Mouse (Mus musculus) monocyte, adult 5-6 weeks (primary cell): ENCODE measurements around the gene Papolb. TPM values are rescaled to one million over a fixed set of nuclear protein-coding genes. Genes with fewer than 3 reads are reported as not detected.

ENCODE experiments used
- ATAC-seq: fragments of 153-309, 156-312 bp; replicated peaks from 2 replicates; pipeline ENCODE4 v1.8.0; 2017; ENCODE audit warnings: mild to moderate bottlenecking; ENCODE audit not compliant: low TSS enrichment, insufficient number of reproducible peaks, severe bottlenecking, poor library complexity, low FRiP score
- total RNA-seq: library from RNA; stranded (forward); fragments of 200-1000, 200-491, 200-594 nt; gene quantifications from 3 replicates; pipeline ENCODE4 v1.2.3, GENCODE M21; 2017

The Papolb gene
- total RNA-seq, 1 experiment from 2014 or later, result not detected

DNA sequence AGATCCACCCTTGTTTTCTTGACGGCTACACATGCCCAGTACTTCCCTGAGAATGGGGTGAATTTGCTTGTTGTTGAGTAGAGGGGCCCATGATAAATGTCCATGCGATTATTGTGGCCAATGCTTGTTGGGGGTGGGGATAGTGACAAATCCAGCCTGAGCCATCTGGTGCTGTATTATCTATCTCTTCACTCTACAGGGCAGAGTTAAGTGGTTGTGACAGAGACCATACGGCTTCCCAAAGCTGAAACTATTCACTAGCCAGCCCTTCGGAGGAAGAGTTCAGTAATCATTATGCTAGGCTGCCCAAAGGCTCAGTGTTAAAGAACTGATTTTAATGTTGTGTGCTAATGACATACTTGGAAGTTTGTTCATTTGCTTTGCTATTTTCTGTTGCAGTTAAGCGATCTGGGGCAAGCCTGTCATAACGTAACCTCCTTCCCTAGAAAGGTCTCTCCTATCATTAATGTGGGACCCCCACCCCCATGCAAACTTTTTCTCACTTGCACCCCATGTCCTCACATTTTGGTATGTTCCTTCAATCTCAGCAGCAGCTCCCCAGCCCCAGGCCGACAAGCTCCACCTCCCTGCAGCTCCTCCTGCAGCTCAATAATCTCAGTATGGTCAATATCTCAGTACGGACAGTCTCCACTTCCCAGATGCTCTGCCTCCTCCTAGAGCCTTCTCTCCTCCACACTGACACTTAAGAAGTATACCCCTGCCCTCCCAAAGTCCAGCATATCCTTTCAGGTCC lies 5.0 kb downstream of the Papolb start:
- ATAC-seq, result no peak

DNA sequence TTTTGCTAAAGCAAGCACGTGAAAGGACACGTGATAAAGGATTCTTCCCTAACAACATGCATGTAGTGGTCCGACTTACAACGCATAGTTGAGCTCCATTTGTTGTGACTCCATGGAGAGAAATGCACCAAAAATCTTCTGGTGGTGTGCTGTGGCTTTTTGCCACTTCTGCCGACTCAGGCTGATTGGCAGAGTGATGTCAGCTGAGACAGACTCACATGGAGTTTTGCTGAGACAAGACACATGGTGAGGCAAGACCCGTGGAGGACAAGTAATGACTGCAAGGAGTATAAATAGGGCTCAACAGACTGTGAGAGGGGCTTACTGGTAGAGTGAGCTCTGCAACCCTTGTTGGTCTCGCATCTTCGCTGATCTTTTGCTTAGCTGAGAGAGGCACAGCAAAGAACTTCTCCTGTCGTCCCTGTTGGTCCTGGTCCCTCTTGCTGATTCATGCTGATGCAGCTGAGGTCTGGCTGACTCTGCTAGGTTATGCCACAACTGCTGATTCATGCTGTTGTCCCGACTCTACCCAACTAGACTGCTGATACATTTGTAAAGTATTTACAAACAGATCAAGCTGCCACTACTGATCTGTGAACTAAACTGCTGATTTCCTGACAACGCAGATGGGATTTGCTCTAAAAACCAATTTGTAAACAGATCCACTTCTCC lies 8.5 kb downstream of the Papolb start:
- ATAC-seq, result no peak

GRCm38 (mm10) chr5:142520360-142520759 lies 9.5 kb downstream of the Papolb start:
- ATAC-seq, result no peak

DNA sequence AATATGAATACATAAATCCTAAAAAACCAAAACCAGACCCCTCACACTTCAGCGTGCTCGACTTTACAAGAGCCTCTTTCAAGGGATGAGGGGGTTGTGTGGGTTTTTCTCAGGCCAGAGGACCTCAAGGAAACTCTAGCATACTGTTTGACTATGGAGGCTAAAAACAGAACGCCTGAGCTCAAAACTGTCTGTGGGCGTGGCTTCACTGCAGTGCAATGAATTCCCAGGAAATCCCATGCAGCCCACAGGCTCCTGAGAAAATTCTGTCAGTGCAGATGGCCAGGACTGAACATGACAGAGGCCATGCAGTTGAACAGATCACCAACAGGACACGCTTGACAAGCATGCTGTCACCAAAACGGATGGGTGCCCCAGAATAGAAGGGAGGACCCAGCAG lies 10.9 kb downstream of the Papolb start:
- ATAC-seq, result no peak

GRCm38 (mm10) chr5:142512112-142512511 lies 17.8 kb downstream of the Papolb start:
- ATAC-seq, result no peak

GRCm38 (mm10) chr5:142510061-142510414 lies 19.8 kb downstream of the Papolb start:
- ATAC-seq, result no peak

DNA sequence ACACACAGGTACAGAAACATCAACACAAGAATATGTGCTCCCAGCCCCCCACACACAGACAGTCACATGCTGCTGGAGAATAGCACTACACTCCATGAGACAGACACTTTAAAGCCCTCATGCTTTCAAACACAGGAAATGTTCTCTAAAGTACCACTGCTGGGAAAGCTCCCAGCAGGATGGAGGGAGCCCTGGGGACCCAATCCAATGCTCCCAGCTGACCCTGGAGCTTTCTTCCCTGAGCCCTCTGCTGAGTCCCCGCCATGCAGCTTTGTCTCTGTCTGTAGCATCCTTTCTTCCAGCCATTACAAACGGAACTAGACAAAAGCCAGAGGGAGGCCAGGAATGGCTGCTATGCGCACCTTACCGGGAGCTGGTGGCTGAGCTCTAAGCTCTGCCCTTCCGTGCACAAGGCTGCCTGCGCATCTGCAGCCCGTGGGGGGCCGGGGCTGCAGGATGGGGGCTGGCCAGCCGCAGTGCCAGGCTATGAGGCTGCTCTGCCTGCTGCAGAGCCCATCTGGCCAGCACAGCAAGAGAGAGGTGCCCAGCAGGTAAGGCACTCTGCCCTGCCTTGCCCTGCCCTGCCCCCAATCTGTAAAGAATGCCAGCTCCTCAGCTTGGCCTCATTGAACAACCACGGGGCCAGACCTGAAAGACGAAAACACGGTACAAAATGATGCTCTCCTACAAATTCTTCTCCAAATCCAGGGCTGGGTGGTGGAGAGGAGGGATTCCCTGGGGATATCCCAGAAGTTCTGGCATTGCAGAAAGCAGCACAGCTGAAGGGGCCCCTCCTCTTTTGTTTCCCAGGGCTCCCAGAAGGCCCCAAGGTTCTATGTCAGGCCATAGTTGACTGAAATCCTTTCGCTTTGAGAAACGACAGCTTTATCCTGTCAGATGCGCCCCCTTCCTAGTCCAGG lies 20.5 kb downstream of the Papolb start:
- no peak for ATAC-seq

DNA sequence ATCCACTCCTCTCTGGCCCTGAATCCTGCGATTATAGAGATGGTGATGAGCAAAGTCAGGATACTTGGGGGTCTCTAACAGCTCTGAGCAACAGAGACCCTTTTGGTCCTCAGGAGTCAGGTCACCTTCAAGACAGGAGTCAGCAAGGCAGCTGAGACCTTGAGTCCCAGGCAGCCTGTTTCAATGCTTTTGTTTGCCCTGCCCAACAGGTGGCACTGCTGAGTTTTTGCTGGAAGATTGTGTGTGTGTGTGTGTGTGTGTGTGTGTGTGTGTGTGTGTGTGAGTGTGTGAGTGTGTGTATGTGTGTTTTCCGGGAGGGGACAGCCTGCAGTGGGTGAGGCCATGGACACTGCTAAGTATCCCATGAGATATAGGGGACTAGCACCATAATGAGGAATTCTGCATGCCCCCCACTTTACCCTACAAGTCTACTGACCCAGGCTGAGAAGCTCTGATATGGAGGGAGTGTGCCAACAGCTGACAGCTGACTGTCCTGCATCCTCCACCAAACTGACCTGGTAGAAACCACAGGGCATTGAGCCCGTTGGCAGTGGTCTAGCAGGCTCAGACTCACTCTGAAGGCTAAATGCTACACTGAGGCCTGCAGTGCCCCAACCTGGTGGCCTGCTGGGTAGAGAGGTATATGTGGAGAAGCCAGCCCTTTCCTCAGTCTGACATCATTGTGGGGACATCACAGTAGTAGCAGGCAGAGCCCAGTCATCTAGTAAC lies 24.0 kb downstream of the Papolb start:
- no peak; the same call in 1 of the 2 replicates for ATAC-seq

DNA sequence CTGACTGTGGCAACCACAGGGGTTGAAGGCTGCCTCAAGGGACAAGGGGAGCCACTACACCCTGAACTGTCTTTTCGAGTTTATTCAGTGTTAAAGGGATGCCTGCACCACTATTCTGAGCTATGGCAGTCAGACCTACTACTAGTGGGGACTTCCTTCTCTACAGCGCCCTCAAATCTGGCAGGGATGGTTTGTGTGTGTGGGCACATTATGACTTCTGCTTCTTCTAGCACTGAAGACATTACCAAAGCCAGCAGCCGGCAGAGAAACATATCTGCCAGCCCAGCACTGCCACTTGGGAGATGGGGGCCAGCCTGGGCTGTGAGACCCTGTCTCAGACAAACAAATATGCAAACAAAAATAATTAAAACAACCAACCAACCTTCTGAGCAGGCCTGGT lies 25.7 kb downstream of the Papolb start:
- no peak for ATAC-seq

DNA sequence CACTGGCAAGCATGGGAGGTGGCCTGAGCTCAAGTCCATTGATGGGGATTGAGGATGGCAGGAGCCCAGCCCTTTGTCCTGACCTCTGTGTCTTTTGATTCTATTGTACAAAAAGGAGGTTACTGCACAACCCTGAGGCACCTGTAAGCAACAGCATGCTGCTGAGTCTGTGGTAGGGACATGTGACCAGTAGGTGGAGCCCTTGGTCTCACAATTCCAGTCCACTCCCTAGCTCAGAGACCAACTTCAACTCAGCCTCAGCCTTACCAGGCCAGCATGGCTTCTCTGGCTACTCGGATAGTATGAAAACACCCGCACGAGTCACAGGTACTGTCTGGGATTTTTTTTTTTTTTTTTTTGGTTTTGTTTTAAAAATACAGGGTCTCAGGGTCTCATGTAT lies 27.5 kb downstream of the Papolb start:
- ATAC-seq, result 0 out of 2 replicates have a peak, but pooled peaks have one; percentile 25

DNA sequence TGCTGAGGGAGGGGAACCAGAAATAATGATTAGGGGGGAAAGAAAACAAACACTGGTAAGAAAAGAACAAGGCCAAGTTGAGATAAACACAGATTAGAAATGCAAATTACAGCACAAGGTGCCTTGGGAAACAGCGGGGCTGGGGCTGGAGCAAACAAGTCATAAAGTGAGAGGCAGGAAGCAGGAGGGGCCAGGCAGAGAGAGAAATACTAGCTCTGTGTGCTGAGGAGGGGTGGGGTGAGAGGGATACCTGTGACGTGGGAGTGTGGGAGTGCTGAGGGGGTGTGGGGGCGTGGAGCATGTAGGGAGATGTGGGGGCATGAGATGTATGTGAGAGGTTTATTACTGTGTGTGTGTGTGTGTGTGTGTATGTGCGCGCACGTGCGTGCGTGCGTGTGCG lies 29.0 kb downstream of the Papolb start:
- no peak for ATAC-seq

- ATAC-seq, result no peak
These were observed 30.9 kb downstream of the Papolb start for GRCm38 (mm10) chr5:142498964-142499363.

GRCm38 (mm10) chr5:142495321-142496096 lies 34.4 kb downstream of the Papolb start:
- ATAC-seq, result no peak

GRCm38 (mm10) chr5:142493307-142493706 lies 36.6 kb downstream of the Papolb start:
- no peak for ATAC-seq

- no peak for ATAC-seq
These were observed 39.7 kb downstream of the Papolb start for GRCm38 (mm10) chr5:142489955-142490707.

GRCm38 (mm10) chr5:142486654-142487053 lies 43.2 kb downstream of the Papolb start:
- ATAC-seq, result no peak

DNA sequence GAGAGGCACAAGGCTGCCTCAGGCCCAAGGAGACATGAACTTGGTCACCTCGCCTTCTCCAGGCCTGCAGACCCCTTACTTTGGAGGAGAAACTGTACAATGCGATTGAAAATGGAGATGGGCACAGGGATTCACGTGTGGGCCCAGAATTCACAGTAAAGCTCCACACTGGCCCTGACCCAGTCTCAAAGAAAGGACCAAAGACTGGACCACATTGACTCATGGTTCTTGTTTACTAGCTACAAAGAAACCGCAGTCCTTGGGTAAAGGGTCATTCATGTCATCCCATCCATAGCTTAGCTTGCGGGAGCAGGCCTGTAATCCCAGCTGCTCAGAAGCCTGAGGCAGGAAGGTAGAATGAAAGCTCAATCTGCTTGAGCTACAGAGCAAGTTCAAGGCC lies 46.3 kb downstream of the Papolb start:
- no peak for ATAC-seq
